Mouse (Mus musculus) heart, embryonic 15.5 days (tissue): ENCODE results near the gene Gm12184. TPM values are rescaled to one million over a fixed set of nuclear protein-coding genes. Genes with fewer than 3 reads are reported as not detected.
"Not testable (repeated sequence)": the region's sequence is repeated elsewhere in the genome, so short reads cannot be mapped to it uniquely, and the experiment has no call there.

Experiments used
- ATAC-seq: fragments of 200-750 bp; cut with Nextera tagmentation; replicated peaks from 2 replicates; pipeline ENCODE4 v1.8.0; 2017; ENCODE audit warnings: low read depth, moderate TSS enrichment; ENCODE audit not compliant: insufficient number of reproducible peaks, insufficient read depth, low FRiP score
- H3K27ac ChIP-seq: fragments of 300-500 bp; sonication (generic); 2 replicates; pipeline ENCODE4 v1.5.1; 2015; ENCODE audit warnings: mild to moderate bottlenecking, inconsistent platforms
- H3K27me3 ChIP-seq: fragments of 300-500 bp; sonication (generic); 2 replicates; pipeline ENCODE4 v1.6.1; 2015; ENCODE audit warnings: inconsistent platforms
- H3K36me3 ChIP-seq: fragments of 300-500 bp; sonication (generic); 2 replicates; pipeline ENCODE4 v1.6.1; 2015; ENCODE audit warnings: mild to moderate bottlenecking, inconsistent platforms
- H3K4me1 ChIP-seq: fragments of 300-500 bp; sonication (generic); replicated peaks from 2 replicates; pipeline ENCODE4 v1.6.1; 2015; ENCODE audit warnings: inconsistent platforms
- H3K4me2 ChIP-seq: fragments of 300-500 bp; sonication (generic); 2 replicates; pipeline ENCODE4 v1.6.1; 2015; ENCODE audit warnings: inconsistent platforms, mild to moderate bottlenecking, moderate library complexity
- H3K4me3 ChIP-seq: fragments of 300-500 bp; sonication (generic); 2 replicates; pipeline ENCODE4 v1.5.1; 2015; ENCODE audit warnings: mild to moderate bottlenecking, inconsistent platforms
- H3K9ac ChIP-seq: fragments of 300-500 bp; sonication (generic); 2 replicates; pipeline ENCODE4 v1.6.1; 2015; ENCODE audit warnings: mild to moderate bottlenecking, inconsistent platforms
- H3K9me3 ChIP-seq: fragments of 300-500 bp; sonication (generic); replicated peaks from 2 replicates; pipeline ENCODE4 v1.6.1; 2016; ENCODE audit warnings: inconsistent platforms
- WGBS: fragments of 180-500 bp; shearing (Covaris S2); methylation state at CpG from one replicate; pipeline ENCODE4 v1.1.7; 2015; ENCODE audit warnings: mixed read lengths; 5-methylcytosine and 5-hydroxymethylcytosine counted together
- polyA plus RNA-seq: library from polyadenylated mRNA; unstranded; fragments of >200 nt; fragmentation: Nextera tagmentation; extraction: Ambion mirVana; gene quantifications from 2 replicates; pipeline ENCODE4 v1.2.1, GENCODE M21; 2015

Gm12184 gene
- polyA plus RNA-seq, 1 experiment from 2014 or later = 3.2 TPM

GRCm38 (mm10) chr11:48863808-48864207, 37.4 kb upstream of the Gm12184 start:
- Histone ChIP-seq H3K9ac (no peak overlapping the region), H3K4me1 (peaks cover 7% of the 10 kb centered on the region), H3K9me3 (no peaks in the 10 kb centered on the region), H3K27ac (no peak overlapping the region), H3K36me3 (peaks cover 7% of the 10 kb centered on the region; the same call in 1 of the 2 replicates), H3K4me2 (no peak overlapping the region), H3K27me3 (0 out of 2 replicates have a peak, but pooled peaks cover 7% of the 10 kb centered on the region), H3K4me3 (no peak overlapping the region)
- 75% methylated on average over 3 of the region's 3 CpGs for WGBS
- ATAC-seq = no peak

GRCm38 (mm10) chr11:48862784-48863319, 36.4 kb upstream of the Gm12184 start:
- no peak for ATAC-seq
- Histone ChIP-seq H3K4me3 (no peak overlapping the region), H3K9ac (no peak overlapping the region), H3K27me3 (0 out of 2 replicates have a peak, but pooled peaks cover 7% of the 10 kb centered on the region), H3K4me2 (no peak overlapping the region), H3K27ac (no peak overlapping the region), H3K9me3 (no peaks in the 10 kb centered on the region), H3K4me1 (peaks cover 14% of the 10 kb centered on the region), H3K36me3 (peaks cover 7% of the 10 kb centered on the region; the same call in 1 of the 2 replicates)
- 81% methylated on average over 1 of the region's 1 CpGs for WGBS

DNA sequence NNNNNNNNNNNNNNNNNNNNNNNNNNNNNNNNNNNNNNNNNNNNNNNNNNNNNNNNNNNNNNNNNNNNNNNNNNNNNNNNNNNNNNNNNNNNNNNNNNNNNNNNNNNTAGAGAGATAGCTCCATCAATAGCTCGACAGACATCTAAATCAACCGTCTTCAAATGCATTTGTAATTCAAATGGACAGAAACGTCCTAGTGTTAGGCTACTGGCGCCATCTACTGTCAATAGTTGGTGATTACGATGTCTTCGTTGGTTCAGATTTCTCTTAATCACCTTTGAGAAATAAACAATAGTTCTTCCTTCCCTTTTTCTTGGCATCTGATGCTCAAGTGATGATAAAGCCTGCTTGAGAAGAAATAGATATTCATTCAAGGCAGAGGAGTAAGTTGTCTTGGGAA, 32.6 kb upstream of the Gm12184 start:
- peaks cover 29% of the 10 kb centered on the region for H3K4me1 ChIP-seq
- H3K4me2 ChIP-seq = peak overlapping the region; percentile 79
- WGBS = under 1% methylated on average over 6 of the region's 6 CpGs
- no peak for ATAC-seq
- H3K27me3 ChIP-seq = 0 out of 2 replicates have a peak, but pooled peaks cover 7% of the 10 kb centered on the region
- no peaks in the 10 kb centered on the region for H3K36me3 ChIP-seq
- H3K27ac ChIP-seq = no peak overlapping the region
- H3K9me3 ChIP-seq = no peaks in the 10 kb centered on the region
- no peak overlapping the region for H3K9ac ChIP-seq
- peak overlapping the region; percentile 60; the same call in 1 of the 2 replicates for H3K4me3 ChIP-seq

- peak; percentile 61 for ATAC-seq
Observed at GRCm38 (mm10) chr11:48853474-48854180, 27.2 kb upstream of the Gm12184 start.

GRCm38 (mm10) chr11:48852624-48853473, 26.4 kb upstream of the Gm12184 start:
- H3K27ac ChIP-seq = peak overlapping the region; percentile 35

More at GRCm38 (mm10) chr11:48853474-48854180, 27.2 kb upstream of the Gm12184 start:
- WGBS = under 1% methylated on average over 31 of the region's 31 CpGs
- Histone ChIP-seq H3K27ac (peak overlapping the region; percentile 35; the same call in 1 of the 2 replicates), H3K9ac (peak overlapping the region; percentile 52), H3K4me3 (peak overlapping the region; percentile 60), H3K4me2 (peak overlapping the region; percentile 79), H3K27me3 (0 out of 2 replicates have a peak, but pooled peaks cover 8% of the 10 kb centered on the region), H3K4me1 (peaks cover 40% of the 10 kb centered on the region), H3K36me3 (no peaks in the 10 kb centered on the region), H3K9me3 (no peaks in the 10 kb centered on the region)

GRCm38 (mm10) chr11:48852190-48852589, 25.7 kb upstream of the Gm12184 start:
- Histone ChIP-seq H3K9me3 (no peaks in the 10 kb centered on the region), H3K4me3 (peak overlapping the region; percentile 60; the same call in 1 of the 2 replicates), H3K4me1 (peaks cover 27% of the 10 kb centered on the region), H3K9ac (no peak overlapping the region), H3K36me3 (no peaks in the 10 kb centered on the region), H3K27ac (peak overlapping the region; percentile 35; the same call in 1 of the 2 replicates), H3K27me3 (0 out of 2 replicates have a peak, but pooled peaks cover 8% of the 10 kb centered on the region), H3K4me2 (peak overlapping the region; percentile 79)
- no peak for ATAC-seq
- 73% methylated on average over 4 of the region's 4 CpGs for WGBS

More at GRCm38 (mm10) chr11:48852624-48853473, 26.4 kb upstream of the Gm12184 start:
- Histone ChIP-seq H3K27me3 (0 out of 2 replicates have a peak, but pooled peaks cover 8% of the 10 kb centered on the region), H3K4me1 (peaks cover 32% of the 10 kb centered on the region), H3K4me3 (peak overlapping the region; percentile 60), H3K9ac (peak overlapping the region; percentile 52), H3K4me2 (peak overlapping the region; percentile 79), H3K9me3 (no peaks in the 10 kb centered on the region), H3K36me3 (no peaks in the 10 kb centered on the region)
- WGBS = 5% methylated on average over 23 of the region's 23 CpGs
- 0 out of 2 replicates have a peak, but pooled peaks have one; percentile 11 for ATAC-seq

GRCm38 (mm10) chr11:48851270-48851995, 25.0 kb upstream of the Gm12184 start:
- Histone ChIP-seq H3K9ac (no peak overlapping the region), H3K4me3 (no peak overlapping the region), H3K4me1 (peaks cover 24% of the 10 kb centered on the region), H3K4me2 (no peak overlapping the region), H3K36me3 (no peaks in the 10 kb centered on the region), H3K27me3 (0 out of 2 replicates have a peak, but pooled peaks cover 8% of the 10 kb centered on the region), H3K9me3 (no peaks in the 10 kb centered on the region), H3K27ac (no peak overlapping the region)
- no peak for ATAC-seq
- 78% methylated on average over 4 of the region's 4 CpGs for WGBS

DNA sequence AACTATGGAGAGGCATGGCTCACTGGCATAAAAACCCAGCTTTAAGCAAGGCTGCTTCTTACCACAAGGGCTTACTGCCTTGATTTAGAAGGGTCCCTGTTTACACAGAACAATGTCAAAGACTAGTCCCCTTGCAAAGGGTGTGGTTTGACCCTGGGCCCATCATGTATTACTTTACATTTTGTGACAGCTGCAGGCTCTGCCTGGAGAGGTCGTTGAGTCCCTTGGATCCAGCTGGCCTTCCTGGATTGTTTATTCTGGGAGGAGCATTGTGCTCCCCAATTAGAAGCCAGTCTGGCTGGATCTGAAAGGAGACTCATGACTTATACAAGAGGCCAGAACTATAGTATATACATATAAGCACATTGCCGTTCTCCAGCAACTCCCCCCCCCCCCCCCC, 23.8 kb upstream of the Gm12184 start:
- Histone ChIP-seq H3K9me3 (no peaks in the 10 kb centered on the region), H3K36me3 (no peaks in the 10 kb centered on the region), H3K4me3 (no peak overlapping the region), H3K4me1 (peaks cover 24% of the 10 kb centered on the region), H3K27ac (no peak overlapping the region), H3K27me3 (0 out of 2 replicates have a peak, but pooled peaks cover 8% of the 10 kb centered on the region), H3K4me2 (no peak overlapping the region), H3K9ac (no peak overlapping the region)
- ATAC-seq = no peak
- 49% methylated on average over 2 of the region's 2 CpGs for WGBS

DNA sequence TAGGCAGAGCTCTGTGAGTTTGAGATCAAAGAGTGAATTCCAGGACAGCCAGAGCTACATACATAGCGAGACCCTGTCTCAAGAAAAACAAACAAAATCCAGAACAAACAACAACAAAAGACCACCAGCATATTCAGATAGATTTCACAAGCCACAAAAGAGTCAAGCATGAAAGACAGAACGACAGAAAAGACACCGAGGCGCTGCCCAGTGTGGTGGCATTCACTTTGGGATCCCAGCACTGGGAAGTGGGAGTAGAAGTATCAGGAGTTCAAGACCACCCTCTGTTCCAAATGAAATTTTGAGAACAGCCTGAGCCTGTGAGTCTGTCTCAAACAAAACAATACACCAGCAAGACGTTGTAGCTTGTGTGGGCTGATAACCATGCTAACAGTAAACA, 20.4 kb upstream of the Gm12184 start:
- no peaks in the 10 kb centered on the region for H3K36me3 ChIP-seq
- no peak overlapping the region for H3K4me3 ChIP-seq
- no peak for ATAC-seq
- peaks cover 5% of the 10 kb centered on the region; the same call in 1 of the 2 replicates for H3K4me1 ChIP-seq
- H3K27me3 ChIP-seq = 0 out of 2 replicates have a peak, but pooled peaks cover 8% of the 10 kb centered on the region
- H3K9me3 ChIP-seq = no peaks in the 10 kb centered on the region
- WGBS = 65% methylated on average over 5 of the region's 5 CpGs
- no peak overlapping the region for H3K9ac ChIP-seq
- H3K4me2 ChIP-seq = no peak overlapping the region
- no peak overlapping the region for H3K27ac ChIP-seq

DNA sequence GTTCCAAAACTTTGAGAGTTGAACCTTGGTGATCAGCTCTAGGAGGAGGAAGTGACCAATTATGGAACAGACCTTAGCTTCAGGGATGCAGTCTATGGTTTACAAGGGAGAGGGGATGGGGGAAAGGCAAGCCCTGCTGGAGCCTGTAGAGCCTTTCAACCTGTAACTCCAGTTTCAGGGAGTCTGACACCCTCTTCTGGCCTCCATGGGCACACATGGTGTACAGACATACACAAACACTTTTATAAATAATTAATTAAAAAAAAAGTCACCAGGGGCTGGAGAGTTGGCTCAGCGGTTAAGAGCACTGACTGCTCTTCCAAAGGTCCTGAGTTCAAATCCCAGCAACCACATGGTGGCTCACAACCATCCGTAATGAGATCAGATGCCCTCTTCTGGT, 19.9 kb upstream of the Gm12184 start:
- 84% methylated on average over 2 of the region's 2 CpGs for WGBS
- H3K4me2 ChIP-seq, H3K27ac ChIP-seq, H3K4me3 ChIP-seq, H3K4me1 ChIP-seq, H3K9ac ChIP-seq, H3K36me3 ChIP-seq, ATAC-seq, H3K9me3 ChIP-seq, H3K27me3 ChIP-seq: not testable (repeated sequence)
